Mouse (Mus musculus) olfactory bulb, adult 2 months (tissue): ENCODE measurements at regions not wholly inside any gene's neighbourhood (a gene's known extent, or its start where the extent isn't known, plus 50 kb on each side); places are given as distances from the start of the nearest gene placed in this dataset.

Source experiments
- H3K27ac ChIP-seq: fragments of 200-500 bp; 2 replicates; pipeline ENCODE4 v1.5.1; 2012; ENCODE audit warnings: low read depth, low read length; ENCODE audit not compliant: insufficient read depth
- H3K4me1 ChIP-seq: fragments of 200-500 bp; 2 replicates; pipeline ENCODE4 v1.6.1; 2012; ENCODE audit warnings: low read length; ENCODE audit not compliant: control insufficient read depth, insufficient read depth
- H3K4me3 ChIP-seq: fragments of 200-500 bp; 2 replicates; pipeline ENCODE4 v1.5.1; 2012; ENCODE audit warnings: mild to moderate bottlenecking, low read depth, low read length, moderate library complexity; ENCODE audit not compliant: insufficient read depth
- CTCF ChIP-seq: fragments of 200-500 bp; IDR thresholded peaks from 2 replicates; pipeline ENCODE4 v1.5.1; 2012; ENCODE audit warnings: low read depth, mild to moderate bottlenecking, low read length, moderate library complexity; ENCODE audit not compliant: insufficient read depth
- POLR2A ChIP-seq: fragments of 200-500 bp; IDR thresholded peaks from 2 replicates; pipeline ENCODE4 v1.6.1; 2012; ENCODE audit warnings: mild to moderate bottlenecking, low read depth, low read length, moderate library complexity; ENCODE audit not compliant: insufficient read depth
- WGBS: fragments of 180-500 bp; shearing (Covaris S2); methylation state at CpG from one replicate; pipeline ENCODE4 v1.1.7; 2018; 5-methylcytosine and 5-hydroxymethylcytosine counted together

DNA sequence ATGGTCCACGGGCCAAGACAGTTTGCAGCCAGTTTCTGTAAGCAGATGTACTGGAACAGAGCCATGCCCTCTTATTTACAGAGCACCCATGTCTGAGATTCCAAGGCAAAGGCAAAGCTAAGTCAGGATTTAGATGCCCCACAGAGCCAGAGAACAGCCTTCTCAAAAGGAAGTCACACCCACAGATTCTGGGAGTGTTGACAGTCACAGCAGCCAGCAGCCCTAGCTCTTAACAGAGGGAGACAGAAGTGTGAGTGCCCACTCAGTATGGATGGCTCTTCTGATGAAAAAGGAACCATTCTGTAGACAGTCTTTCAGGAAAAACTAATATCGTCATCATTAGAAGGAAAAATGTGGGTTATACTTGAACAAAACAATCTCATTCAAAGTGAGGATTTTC lies 446.0 kb upstream of the Intu start:
- H3K27ac ChIP-seq, result no peak overlapping the region
- 63% methylated on average over 2 of the region's 2 CpGs for WGBS
- no peaks in the 10 kb centered on the region for H3K4me1 ChIP-seq
- H3K4me3 ChIP-seq, result no peak overlapping the region
- TF ChIP-seq POLR2A, result no peak
- no peak for TF ChIP-seq CTCF

DNA sequence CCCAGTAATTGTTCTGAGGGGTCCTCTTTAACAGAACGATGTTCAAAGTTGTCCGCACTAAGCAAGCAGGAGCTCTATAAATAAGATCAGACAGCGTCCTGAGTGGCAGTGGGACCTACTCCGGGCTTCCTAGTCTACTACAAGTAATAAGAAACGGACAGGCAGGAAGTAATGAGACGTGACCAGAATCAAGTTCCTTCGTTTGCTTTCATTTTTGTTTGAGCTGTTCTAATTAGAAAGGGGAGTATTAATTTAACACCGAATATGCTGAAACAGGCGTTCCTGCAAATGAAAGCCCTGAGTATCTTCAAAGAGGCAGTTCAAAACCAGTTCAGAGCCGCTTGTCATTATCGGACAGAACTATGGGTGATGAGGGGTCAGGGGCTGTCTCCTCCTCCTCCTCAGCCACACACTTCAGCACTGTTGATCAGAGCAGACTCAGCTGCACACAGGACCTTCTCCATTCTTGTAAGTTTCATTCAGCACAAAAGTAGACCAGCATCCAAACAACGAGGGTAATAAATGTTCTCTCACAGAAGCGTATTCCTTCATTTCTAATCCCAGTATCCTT lies 439.2 kb upstream of the Intu start:
- 50% methylated on average over 13 of the region's 13 CpGs for WGBS
- Histone ChIP-seq H3K4me1 (no peaks in the 10 kb centered on the region), H3K4me3 (no peak overlapping the region), H3K27ac (no peak overlapping the region)
- TF ChIP-seq CTCF, result no peak
- no peak for TF ChIP-seq POLR2A

DNA sequence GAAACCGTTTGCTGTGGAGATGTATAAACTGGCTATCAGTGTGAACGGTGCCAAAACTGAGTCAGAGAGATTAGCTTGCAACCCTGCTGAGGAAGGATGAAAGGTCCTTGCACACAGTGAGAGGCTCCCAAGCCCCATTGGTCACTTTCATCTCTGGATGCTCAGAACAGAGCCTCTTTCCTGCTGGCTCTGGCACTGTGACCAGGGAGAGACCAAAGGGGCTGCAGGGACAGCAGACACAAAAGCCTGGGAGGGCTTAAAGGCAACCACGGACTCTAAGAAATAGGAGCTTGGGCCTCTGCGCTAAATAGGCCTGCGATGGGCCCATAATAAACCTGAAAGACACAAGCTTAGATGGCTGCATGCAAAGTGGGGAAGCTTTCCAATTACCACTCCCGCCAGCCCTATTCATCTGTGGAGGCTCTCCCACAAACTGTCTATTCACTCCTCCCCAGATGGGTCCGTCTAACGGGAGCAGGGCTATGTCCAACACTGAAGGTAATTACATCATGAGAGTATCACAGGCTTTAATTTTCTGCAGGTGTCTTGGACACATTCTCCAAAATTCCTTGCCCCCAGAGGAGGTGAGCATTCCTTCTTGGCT lies 438.2 kb upstream of the Intu start:
- no peak for TF ChIP-seq CTCF
- no peak for TF ChIP-seq POLR2A
- 47% methylated on average over 8 of the region's 8 CpGs for WGBS
- no peak overlapping the region for H3K4me3 ChIP-seq
- H3K27ac ChIP-seq, result no peak overlapping the region
- H3K4me1 ChIP-seq, result no peaks in the 10 kb centered on the region

DNA sequence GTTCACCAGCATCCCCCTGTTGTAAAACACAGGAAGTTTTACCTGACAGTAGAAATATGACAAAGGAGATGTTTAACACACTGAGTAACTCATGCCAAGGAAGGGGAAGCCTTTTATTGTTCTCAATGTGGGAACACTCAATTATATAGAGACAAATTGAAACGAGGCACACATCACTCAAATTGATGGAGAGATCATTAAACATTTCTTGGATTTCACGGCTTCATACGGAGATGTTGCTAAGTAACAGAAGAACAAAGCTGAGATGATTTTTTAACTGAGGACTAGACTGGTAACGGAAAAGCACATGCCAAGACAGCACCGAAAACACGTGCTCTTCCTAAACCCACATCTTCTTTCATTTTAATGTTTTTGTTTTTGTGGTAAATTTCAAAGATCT lies 437.0 kb upstream of the Intu start:
- 67% methylated on average over 6 of the region's 6 CpGs for WGBS
- H3K27ac ChIP-seq, result no peak overlapping the region
- H3K4me1 ChIP-seq, result no peaks in the 10 kb centered on the region
- TF ChIP-seq CTCF, result no peak
- no peak for TF ChIP-seq POLR2A
- no peak overlapping the region for H3K4me3 ChIP-seq

DNA sequence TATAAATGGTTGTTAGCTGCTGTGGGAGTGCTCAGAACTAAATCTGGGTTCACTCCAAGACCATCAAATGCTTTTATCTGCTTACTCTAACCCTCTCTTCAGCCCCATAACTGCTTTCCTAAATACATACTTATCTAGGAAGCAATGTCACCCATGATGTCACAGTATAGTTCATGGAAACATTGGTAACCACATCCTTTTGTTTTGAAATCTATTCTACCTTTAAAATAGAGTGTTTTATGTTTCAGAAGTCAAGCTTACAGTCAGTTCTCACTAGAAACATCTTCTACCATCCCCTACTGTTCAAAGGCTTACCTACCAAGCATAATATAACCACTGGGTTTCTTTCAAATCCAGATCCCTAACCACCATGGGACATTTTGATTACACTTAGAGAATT lies 436.4 kb upstream of the Intu start:
- Histone ChIP-seq H3K4me3 (no peak overlapping the region), H3K4me1 (no peaks in the 10 kb centered on the region), H3K27ac (no peak overlapping the region)
- TF ChIP-seq POLR2A (no peak), CTCF (no peak)

DNA sequence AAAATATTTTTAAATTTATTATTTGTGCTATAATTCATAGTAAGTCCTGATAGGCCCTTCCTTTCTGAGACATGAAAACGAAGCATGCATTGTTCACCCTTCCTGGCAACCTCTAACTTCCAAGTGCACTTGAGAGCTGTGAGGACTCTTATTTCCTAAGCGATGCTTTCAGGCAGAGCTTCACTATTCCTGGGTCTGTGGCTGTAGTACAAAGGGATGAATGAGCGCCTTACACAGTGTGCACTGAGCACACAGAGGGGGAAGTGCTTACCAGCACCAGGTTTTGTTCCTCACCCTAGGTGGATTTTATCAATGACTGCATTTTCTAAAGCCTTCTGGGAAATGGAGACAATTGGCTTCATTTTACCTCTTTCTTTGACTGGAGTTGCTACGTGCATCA lies 428.4 kb upstream of the Intu start:
- no peak overlapping the region for H3K4me3 ChIP-seq
- WGBS, result 64% methylated on average over 4 of the region's 4 CpGs
- no peak for TF ChIP-seq CTCF
- no peak for TF ChIP-seq POLR2A
- H3K4me1 ChIP-seq, result no peaks in the 10 kb centered on the region
- no peak overlapping the region for H3K27ac ChIP-seq

DNA sequence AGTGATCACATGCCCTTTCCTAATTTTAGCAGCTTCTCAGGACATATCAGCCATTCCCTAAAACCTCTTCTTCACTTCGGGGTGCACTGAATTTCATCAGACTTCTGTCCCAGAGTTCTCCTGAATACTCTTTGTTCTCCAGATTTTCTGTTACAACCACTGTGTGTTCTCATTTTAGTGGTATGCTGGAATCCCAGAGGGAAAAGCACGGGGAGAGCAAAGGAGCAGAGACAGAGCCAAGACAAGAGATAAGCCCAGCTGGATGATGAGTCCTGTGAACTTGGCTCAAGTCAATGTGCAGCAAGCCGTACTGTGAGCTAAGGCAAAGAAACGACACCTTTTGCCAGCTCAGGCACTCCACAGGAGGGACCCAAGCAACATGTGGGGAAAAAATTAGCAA lies 416.3 kb upstream of the Intu start:
- Histone ChIP-seq H3K4me3 (no peak overlapping the region), H3K27ac (no peak overlapping the region), H3K4me1 (no peaks in the 10 kb centered on the region)
- WGBS, result 66% methylated on average over 4 of the region's 4 CpGs
- no peak for TF ChIP-seq CTCF
- TF ChIP-seq POLR2A, result no peak

DNA sequence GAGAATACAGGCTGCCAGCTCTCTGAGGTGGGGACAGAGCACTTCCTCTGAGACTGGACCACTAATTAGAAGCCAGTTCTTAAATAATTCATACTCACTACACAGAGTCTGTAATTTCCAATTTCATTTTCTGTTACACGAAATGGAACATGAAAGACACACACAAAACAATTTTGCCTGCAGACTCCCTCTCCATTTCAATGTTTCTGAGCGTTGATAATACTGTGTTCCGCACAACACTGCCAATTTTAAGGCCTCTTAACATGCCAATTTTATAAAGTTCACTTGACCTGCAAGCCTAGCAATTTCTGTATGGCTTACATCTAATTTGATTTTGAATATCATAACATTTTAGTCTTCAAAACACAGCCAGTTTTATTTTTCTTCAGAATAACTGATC lies 412.5 kb upstream of the Intu start:
- H3K27ac ChIP-seq, result no peak overlapping the region
- no peaks in the 10 kb centered on the region for H3K4me1 ChIP-seq
- WGBS, result 81% methylated on average over 3 of the region's 3 CpGs
- H3K4me3 ChIP-seq, result no peak overlapping the region
- no peak for TF ChIP-seq POLR2A
- no peak for TF ChIP-seq CTCF

DNA sequence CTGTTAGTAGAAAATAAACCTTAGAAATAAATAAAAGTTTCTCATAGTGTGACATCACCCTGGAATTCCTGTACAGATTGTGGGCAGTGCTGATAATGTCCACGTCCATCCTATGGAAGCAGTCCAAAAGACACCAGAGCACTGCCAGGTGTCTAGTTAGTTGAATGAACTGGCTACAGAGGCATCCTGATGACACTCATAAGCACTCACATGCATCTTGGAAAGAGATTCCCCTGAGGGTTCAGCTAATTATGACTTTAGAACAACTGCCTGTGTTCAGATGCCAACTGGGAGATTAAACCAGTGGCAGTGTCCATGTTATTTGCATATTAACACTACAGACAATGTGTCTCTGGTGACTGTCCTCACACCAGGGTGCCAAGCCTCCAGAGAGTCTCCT lies 411.6 kb upstream of the Intu start:
- TF ChIP-seq POLR2A (no peak), CTCF (no peak)
- no peak overlapping the region for H3K4me3 ChIP-seq
- no peak overlapping the region for H3K27ac ChIP-seq
- WGBS, result 42% methylated on average over 1 of the region's 1 CpGs
- no peaks in the 10 kb centered on the region for H3K4me1 ChIP-seq

DNA sequence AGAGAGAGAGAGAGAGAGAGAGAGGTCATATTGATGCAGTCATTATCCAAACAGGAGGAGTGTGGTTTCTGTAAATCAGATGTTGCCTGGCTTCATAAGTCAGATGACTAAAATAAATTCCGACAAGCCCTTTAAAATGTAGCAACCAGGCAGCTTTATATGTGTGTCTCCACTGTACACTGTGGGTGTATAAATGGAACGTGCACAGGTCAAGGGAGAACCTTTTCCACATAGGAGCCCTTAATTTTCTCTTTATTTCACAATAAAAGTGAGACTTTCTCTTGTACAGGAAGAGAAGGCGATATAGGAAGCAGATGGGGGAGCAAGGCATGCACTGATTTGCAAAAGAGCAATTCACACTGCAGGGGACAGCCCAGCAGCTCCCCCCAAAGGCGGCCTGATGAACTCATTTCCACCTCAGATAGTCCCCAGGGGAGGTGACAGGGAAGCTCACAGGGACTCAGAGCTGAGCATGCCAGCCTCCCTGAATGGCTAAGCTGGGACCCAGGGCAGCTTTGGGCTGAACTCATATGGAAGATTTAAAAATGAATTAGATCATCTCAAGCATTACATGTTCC lies 410.7 kb upstream of the Intu start:
- no peak overlapping the region for H3K27ac ChIP-seq
- H3K4me3 ChIP-seq, result no peak overlapping the region

More for the DNA sequence above, 410.7 kb upstream of the Intu start:
- 16% methylated on average over 4 of the region's 4 CpGs for WGBS
- no peaks in the 10 kb centered on the region for H3K4me1 ChIP-seq
- TF ChIP-seq CTCF (no peak), POLR2A (no peak)
